Mouse (Mus musculus) E14TG2a.4 (cell line): Measurements from ENCODE around the gene Grhl3.

ENCODE experiments used
- CTCF ChIP-seq: conservative IDR thresholded peaks from 2 replicates; pipeline ENCODE4 v1.5.1; 2014; ENCODE audit warnings: low read length
- POU5F1 ChIP-seq: IDR thresholded peaks from 2 replicates; pipeline ENCODE4 v1.6.1; 2014; ENCODE audit warnings: low read length, borderline replicate concordance

DNA sequence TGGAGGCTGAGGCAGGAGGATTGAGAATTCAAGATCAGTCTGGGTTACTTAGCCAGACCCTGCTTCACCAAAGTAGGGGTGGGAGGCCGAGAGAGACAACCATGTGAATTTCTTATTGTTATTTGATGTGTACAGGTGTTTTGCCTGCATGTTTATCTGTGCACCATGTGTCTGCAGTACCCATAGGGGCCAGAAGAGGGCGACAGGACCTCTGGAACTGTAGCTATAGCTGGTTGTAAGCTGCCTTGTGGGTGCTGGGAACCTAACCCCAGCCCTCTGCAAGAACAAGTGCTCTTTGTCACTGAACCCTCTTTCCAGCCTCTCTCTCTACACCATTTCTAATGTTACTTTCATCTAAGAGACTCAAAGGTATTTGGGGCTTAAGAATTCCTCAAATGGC lies 43.2 kb downstream of the Grhl3 start:
- peak; percentile 51 for TF ChIP-seq CTCF
- no peak for TF ChIP-seq POU5F1
